Mouse (Mus musculus): ENCODE results near the gene Dnajc7.
"Not testable (repeated sequence)": the region's sequence is repeated elsewhere in the genome, so short reads cannot be mapped to it uniquely, and the experiment has no call there.

Gene Dnajc7

DNA sequence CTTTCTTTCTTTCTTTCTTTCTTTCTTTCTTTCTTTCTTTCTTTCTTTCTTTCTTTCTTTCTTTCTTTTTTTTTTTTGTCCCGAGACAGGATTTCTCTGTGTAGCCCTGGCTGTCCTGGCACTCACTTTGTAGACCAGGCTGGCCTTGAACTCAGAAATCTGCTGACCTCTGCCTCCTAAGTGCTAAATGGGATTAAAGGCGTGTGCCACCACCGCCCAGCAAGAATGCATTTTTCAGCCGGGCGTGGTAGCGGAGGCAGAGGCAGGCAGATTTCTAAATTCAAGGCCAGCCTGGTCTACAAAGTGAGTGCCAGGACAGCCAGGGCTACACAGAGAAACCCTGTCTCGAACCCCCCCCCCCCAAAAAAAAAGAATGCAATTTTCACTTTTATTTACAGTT lies 3.1 kb downstream of the Dnajc7 start:
- DNase-seq (ENCODE audit: low read depth, low spot score), result not testable (repeated sequence)

DNA sequence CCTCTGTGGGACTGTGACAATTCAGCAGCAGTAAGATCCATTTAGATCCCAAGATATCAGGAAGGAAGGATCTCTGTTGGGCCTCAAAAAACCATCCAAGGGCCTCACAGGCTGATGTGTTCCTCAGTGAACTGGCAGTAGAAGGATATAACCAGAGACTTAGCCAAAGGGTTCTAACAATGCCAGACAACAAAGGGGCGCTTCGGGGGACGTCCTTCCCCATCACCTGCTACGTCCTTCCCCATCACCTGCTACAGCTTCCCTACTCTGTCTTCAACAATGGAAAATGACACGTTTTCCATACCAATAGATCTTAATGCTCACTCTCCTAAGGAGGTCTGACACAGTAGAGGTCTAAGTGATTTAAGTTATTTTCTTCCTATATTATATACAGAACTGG lies 3.6 kb downstream of the Dnajc7 start:
- DNase-seq (ENCODE audit: low read depth, low spot score), result no peak

DNA sequence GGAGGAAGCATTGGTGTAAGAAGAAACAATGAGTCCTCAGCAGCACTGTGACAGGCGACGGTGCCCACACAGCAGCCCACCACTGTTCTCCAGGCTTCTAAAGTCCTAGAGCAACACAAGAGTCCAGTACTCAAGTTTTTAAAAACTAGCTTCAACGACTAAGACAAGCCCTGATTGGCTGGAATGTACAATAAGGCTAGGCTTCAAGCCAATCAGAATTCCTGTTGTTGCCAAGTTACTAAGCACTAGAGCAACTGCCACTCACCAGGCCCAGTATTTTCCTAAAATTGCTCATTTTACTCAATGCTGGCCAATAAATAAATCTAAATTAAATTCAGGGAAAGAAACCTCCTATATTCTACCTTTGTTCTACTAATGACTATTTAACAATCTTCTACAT lies 6.7 kb downstream of the Dnajc7 start:
- DNase-seq (ENCODE audit: low read depth, low spot score), result peak; percentile 28

DNA sequence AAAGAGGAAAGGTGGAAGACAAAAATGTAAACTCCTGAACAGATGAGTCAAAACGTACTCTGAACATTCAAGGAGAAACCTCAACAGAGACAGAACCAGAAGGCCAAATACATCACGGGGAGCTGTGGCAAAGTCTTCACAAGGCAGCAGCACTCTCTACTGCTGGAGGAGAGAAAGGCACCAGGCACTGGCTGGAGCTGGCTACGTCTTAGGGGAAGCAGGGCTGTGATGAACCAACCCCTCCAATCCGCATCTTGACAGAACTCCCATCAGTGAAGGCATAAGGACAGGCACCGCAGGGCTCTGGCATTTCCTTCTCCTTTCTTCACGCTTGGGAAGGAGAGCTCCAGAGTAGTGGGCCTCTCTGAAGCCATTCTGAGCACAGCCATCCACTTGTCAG lies 8.3 kb downstream of the Dnajc7 start:
- DNase-seq (ENCODE audit: low read depth, low spot score), result peak; percentile 28

DNA sequence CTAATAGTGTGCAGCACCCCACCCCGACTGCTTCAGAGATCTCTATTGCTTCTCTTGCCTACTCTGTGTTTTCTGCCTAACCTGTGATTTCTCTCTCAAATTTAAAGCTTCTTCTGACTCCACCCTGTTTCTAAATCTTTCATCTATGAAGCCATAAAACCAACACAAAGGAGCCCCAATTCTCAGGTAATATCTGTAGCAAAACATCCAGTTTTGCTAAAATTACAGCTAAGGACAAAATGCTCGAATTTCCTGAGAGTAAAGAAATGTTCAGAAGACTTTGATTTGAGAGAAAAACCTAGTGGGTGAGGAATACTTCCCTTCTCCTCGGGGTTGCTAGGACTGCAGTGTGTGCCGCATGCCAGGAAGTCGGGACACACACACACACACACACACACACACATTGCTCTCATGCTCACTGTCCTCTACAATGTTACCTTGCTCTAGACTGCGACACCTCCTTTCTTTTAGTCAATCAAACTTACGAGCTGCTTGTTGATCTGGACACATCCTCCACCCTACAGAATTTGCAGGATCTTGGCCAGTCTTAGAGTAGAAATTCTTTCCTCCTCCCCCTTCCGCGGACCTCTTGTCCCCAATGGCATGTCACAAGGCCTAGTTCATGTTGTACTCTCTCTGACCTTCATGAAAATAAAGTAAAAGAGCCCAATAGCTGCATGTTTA lies 9.8 kb downstream of the Dnajc7 start:
- peak; percentile 62 for DNase-seq (ENCODE audit: low read depth, low spot score)

DNA sequence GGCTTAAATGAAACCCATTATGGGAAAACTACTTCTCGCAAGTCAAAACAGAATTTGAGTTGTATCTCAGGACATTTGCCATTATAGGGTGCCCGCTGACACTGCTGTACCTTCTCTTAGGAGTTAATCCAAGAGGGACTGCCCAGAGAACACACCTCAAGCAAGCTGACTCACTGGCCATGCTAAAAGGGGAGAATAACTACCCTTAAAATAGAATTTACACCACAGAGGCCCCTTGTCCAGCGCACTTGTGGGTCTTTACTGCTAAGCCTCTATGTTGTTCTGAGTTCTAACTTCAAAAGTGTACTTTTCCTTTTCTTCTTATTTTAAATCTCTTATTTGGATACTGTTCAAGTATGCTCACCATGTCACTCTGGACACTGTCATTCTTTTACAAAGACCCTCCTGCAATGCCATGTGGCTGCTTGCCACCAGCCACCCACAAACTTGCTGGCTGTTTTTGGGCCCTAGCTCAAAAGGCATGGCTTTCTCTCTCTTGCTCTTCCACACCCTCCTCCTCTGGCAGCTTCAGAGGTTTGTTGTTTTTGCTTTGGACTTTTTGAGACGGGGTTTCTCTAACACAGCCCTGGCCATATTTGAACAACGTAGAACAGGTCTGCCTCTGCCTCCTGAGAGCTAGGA lies 10.5 kb downstream of the Dnajc7 start:
- DNase-seq (ENCODE audit: low read depth, low spot score), result no peak

DNA sequence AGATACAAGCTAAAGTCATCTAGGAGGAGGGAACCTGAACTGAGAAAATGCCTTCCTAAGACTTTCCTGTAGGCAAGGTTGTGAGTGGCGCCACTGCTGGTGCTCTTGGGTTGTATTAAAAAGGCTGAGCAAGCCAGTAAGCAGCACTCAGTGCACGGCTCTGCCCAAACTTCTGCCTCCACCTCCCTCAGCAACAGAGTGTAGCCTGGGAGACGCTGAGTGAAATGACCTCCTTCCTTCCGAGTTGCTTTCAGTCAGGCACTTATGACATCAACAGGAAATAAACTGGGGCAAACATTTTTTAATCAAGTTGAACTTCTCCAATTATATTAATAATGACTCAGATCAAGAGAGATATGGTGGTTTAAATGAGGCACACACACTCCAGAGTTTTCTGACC lies 11.2 kb downstream of the Dnajc7 start:
- DNase-seq (ENCODE audit: low read depth, low spot score), result peak; percentile 76

DNA sequence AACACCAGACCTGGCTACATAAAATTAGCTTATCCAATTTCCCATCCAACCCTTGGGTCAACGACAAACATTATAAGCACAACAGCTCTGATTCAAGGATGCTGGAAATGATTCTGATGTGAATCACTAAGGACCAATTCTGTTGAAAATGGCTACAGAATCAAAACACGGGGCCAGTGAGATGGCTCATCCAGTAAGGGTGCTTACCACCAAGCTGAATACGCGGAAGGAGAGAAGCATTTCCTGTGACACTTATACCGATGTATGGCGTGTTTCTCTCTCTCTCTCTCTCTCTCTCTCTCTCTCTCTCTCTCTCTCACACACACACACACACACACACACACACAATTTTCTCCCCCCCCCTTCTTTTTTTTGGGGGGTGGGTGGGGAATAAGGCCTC lies 12.8 kb downstream of the Dnajc7 start:
- DNase-seq (ENCODE audit: low read depth, low spot score), result peak; percentile 56

DNA sequence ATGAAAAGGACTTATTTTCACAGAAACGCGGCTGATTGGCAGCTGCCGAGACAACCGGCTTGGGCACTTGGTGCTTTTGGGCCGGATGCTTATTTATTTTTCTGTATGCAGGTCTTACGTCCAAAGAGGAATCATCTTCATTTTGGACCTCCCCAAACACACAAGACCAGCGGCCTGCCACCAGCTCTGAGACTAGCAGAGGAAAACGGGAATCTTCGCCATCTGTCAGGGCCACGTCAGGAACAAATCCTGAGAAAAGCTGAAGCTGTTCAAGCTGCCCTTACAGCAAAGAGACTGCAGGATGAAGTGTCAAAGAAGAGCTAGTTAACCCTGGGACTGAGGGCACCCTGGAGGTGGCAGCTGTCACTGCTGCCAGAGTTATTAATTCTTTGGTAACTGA lies 14.5 kb downstream of the Dnajc7 start:
- DNase-seq (ENCODE audit: low read depth, low spot score), result no peak

DNA sequence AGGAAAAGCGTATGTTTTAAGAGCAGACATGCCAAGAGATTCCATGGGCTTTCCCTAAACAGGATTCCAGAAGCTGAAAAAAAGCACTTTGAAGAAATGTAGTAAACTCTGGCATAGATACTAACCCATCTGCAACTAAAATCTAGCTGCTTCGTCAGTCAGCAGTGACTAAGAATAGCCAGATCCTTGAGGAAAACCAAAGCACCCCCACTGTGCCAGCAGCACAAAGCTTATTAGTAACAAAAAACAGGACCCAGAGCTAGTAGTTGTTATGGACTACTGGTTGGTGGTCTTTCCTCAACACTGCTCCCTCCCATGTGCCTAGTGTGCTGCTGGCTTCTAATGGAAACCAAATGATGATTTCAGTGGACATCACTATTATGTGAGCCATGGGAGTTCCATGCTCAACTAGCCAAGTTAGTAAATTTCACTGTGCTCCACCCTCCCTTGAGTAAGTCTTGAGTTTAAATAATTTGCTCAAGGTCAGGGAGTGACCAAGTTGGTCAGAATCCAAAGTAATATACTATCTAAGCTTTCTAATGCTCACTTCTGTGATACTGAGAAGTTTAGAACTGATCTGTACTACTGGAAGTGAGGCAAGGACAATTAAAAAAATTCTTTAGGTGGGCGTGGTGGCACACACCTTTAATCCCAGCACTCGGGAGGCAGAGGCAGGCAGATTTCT lies 15.5 kb downstream of the Dnajc7 start:
- no peak for DNase-seq (ENCODE audit: low read depth, low spot score)

DNA sequence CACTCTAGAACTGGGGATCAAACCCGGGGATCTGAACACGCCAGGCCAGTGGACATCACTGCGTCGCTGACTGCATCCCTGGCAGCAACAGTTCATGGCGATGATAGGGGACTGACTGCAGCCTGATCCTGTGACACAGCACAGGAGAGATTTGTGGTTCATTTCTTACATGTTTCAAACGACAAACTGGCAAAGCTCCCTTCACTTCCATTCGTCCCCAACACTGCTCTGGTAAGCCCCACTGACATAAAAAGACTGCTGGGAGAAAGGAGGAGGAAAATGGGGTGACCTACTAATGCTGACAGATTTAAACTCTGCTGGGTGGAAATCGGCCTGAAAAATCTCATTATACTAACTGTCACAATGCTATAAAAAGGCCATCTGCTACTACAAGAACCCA lies 16.2 kb downstream of the Dnajc7 start:
- no peak for DNase-seq (ENCODE audit: low read depth, low spot score)

DNA sequence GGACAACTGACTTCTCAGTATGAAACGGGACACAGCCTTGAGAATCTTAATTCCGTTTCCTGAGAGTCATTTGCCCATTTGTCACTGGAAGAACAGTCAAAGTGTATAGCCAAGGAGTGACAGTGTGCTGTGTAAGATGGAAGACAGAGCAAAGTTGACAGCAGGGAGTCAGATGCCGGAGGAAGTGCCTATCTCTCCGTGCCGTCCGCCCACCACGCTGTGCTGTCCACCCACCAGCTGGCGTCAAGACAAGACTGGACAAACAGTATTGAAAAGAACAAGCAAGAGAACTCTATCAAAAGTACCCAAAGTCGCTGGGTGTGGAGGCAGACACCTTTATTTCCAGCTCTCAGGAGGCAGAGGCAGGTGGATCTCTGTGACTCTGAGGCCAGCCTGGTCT lies 16.8 kb downstream of the Dnajc7 start:
- DNase-seq (ENCODE audit: low read depth, low spot score), result no peak

DNA sequence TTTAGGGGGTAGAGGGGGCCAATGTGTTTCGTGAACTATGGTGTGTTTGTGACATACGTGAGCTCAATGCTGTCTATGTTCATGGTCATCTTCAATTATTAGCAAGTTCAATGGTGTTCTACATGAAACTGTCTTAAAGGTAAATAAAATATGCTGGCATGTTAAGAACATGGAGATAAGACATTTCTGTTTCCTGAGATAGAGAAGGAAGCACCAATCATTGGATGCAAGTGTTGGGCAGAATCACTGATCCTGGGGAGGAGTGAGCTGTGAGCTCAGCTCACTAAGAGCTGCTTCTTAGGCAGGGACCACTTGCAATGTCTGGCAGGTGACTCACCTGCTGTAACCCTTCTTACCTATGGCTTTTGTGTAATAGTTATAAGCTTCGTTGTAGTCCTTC lies 18.6 kb downstream of the Dnajc7 start:
- no peak for DNase-seq (ENCODE audit: low read depth, low spot score)

DNA sequence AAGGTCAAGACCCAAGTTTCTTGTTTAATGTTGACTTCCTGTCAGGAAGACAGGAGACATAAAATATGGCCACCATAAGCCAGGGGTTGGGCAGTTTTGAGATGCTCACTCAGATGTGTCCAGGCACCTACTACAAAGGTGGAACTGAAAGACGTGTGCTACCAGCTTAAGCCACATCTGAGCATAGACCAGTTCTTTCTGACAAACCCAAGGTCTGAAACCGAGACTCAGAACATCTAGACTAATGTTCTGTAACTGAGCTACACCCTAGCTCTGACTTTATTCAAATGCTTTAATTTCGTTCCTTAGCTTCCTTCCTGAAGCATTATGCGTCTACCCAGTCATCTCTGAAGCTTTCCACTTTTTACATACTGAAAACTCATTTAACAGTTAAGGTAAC lies 21.9 kb downstream of the Dnajc7 start:
- DNase-seq (ENCODE audit: low read depth, low spot score), result no peak

DNA sequence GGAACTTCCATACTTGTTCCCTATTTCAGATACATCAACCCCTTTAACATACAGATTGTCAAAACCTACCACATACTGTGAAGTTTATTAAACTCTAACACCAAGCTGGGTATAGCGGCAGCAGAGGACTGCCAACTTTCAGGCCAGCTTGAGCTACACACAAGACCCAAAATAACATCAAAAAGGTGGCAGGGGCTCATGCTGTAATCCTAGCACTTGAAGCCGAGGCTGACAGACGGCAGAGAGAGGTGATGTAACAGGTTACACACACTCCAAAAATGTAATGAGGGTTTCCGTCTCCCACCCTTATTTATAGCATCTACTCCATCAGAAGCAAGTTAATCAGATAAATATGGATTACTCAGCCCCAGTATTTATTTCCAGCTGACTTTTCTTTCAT lies 24.4 kb downstream of the Dnajc7 start:
- no peak for DNase-seq (ENCODE audit: low read depth, low spot score)

DNA sequence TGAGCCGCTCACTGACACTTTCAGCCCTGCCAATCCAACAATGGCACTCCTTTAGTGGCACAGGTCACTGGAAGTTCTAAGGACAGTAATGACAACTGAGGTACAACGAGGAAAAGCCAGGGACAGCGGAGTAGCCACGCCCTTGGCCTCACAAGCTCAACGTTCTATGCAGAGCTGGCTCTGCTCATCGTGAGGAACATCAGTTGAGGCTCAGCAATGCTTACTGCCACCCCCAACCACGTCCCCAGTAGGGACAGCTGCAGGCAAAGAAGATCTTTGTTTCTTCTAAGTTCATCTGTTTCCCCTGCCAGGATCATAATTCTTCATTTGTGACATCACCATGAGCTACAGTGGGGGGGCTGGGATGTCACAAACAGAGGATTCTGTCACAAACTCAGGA lies 25.4 kb downstream of the Dnajc7 start:
- DNase-seq (ENCODE audit: low read depth, low spot score), result no peak

DNA sequence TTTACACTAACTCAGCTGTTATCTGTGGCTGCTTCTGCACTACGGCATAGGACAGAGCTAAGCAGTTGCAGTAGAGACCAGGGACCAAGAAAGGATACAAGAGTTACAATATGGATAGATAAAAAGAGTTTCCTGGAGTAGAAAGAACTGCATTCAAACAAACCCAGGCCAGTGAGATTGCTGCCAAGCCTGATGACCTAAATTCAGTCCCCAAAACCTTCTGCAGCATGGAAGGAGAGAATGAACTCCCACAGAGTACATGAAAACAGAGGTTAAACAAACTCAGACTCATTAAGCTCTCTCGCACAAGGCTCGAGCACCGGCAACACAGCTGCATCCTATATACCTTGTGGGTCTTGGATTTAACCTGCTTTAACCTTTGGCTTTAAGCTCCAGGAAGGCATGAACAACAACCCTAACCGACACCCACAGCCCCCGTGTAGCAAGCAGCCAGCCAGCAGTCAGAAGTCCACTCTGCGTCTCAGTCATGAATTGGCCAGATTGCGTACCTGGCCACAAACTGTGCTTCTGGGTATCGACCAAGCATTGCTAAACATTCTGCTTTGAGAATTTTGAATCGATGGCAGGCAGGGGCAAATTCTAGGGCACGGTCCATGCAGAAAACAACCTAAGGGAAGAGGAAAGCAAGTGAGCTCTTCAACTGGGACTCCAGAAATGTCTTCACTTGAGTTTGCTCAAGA lies 27.5 kb downstream of the Dnajc7 start:
- no peak for DNase-seq (ENCODE audit: low read depth, low spot score)

DNA sequence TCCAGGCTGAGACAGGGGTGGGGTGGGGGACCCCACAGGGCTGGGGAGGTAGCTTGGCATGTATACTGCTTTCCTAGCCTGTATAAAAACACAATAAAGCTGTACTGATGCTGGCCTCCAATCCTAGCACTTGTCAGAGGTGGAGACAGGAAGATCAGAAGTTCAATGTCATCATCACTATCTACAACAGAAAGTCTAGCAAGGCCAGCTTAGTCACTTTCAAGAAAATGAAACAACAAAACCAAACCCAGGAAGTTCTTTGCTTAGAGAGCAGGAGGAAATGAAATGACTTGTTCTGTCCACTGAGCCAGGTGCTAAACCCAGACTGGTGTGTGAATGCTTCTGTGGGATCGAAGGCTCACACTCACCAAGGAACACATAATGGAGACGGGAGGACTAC lies 31.5 kb downstream of the Dnajc7 start:
- DNase-seq (ENCODE audit: low read depth, low spot score), result peak; percentile 63

DNA sequence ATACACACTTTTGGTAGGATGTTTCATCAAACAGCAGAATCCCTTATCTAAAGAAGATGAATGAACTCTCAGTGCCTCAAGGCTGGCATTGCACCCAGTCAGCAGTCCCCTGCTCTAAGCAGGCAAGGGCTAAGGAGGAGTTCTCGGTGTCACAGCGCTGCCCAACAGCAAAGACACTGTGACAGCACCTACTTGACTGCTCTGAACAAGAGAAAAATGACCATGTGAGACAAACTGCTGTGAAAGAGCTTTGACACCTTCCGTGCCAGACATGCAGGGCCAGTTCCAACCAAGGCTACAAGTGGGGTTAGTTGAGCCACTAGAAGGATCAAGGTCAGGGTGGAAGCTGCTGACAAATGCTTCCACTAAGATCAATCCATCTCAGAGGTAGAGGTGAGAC lies 34.8 kb downstream of the Dnajc7 start:
- DNase-seq (ENCODE audit: low read depth, low spot score), result no peak

DNA sequence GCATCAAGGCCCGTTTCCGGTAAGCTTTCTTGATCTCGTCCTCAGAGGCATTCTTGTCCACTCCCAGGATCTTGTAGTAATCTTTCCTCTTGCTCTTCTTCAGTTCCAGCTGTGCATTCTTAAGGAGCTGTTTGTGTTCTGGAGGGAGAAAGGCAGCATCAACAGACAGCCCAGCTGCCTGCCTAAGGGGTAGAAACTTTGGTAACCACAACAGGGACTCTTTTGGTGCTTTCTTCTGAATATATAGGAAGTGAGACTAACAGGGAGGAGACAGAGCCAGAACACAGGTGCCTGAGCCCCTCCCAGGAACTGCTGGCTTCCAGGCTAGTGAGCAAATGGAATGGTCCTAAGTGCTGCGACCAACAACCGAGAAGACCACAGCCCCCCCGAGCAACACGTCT lies 35.4 kb downstream of the Dnajc7 start:
- peak; percentile 40 for DNase-seq (ENCODE audit: low read depth, low spot score)

DNA sequence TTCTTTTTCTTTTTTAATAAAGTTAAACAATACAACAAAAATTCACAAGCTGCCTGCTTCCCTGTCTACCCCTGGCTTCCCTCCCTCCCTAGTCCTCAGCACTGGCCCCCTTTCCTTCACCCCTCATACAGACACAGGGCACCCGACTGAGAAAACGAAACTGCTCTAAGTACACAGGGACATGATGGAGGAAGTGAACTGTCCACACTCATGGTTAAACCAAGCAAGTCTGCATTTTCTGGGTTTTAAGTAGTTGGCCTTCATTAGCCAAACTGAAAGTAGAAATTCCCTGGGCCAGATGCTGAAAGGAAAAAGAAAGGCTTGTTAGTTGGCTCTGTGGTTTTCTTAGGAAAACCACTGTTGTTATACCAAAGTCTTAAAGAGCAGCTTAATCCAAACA lies 37.1 kb downstream of the Dnajc7 start:
- DNase-seq (ENCODE audit: low read depth, low spot score), result no peak

DNA sequence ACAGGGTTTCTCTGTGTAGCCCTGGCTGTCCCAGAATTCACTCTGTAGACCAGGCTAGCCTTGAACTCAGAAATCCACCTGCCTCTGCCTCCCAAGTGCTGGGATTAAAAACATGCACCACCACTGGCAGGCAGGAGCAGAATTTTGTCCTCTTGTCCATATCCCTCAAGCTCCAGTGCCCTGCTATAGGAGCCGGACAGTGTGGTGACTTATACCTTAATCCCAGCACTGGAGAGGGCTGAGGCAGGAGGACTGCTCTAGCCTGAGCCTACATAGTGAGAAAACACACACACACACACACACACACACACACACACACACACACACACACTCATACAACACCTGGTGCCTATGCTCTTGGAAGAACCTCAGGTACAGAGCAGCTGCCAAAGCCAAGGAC lies 37.6 kb downstream of the Dnajc7 start:
- DNase-seq (ENCODE audit: low read depth, low spot score), result not testable (repeated sequence)

DNA sequence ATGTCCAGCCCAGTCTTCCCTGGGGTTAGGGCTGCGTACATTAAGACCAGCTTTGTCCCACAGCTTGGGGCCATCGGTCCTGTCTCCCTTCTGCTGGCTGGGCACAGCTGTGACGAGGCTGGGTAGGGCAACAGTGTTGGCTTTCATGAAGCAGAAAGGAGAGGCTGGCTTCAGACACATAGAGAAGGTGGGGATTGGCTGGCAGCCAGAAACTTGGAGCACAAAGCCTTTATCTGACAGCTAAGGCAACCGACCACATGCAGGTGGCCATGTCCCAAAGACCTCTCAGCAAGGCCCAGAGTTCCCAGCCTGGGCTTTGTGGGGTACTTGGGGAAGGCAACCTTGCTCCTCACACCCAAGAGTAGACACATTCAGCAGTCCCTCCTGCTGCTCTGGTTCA lies 38.2 kb downstream of the Dnajc7 start:
- no peak for DNase-seq (ENCODE audit: low read depth, low spot score)
